Mouse (Mus musculus) liver, embryonic 14.5 days (tissue): ENCODE data around the gene Tep1.

ENCODE experiments used
- CTCF ChIP-seq: IDR thresholded peaks from 2 replicates; pipeline ENCODE4 v1.5.1; 2016; ENCODE audit warnings: antibody characterized with exemption, low read depth, control low read depth
- EP300 ChIP-seq: IDR thresholded peaks from 2 replicates; pipeline ENCODE4 v1.6.1; 2016; ENCODE audit warnings: antibody characterized with exemption, low read depth

- TF ChIP-seq CTCF = no peak
- TF ChIP-seq EP300 = no peak
Measured at GRCm38 (mm10) chr14:50795965-50796364, 74.4 kb downstream of the Tep1 start.
